9 mouse cellular contexts compared by ENCODE assay signal in genomic region chr7:123031211-123031743, GRCm38 (mm10).
A peak's percentile ranks its signal among the peaks of the same experiment; 100 is the strongest.
DNase-seq lines count a peak whose midpoint lies in the region; ATAC-seq lines count a peak whose summit lies in the region.
"Had no signal": no experiment of that assay in that cellular context is flagged by ENCODE, and none has a peak within 500 bp of the region (broad histone marks: within the 10 kb centered on the region; RNA-seq: fewer than 3 reads in every experiment).

No protein-coding gene starts in this region.

- H3K4me2 ChIP-seq in forebrain, embryonic 14.5 days (ENCODE audit: low read length): peak overlapping the region; percentile 79
- H3K4me2 ChIP-seq in kidney, embryonic 16.5 days (replicated peaks; ENCODE audit: low read depth, low read length): peak overlapping the region; percentile 80
- H3K4me2 ChIP-seq in liver, embryonic 15.5 days: peak overlapping the region; percentile 53
- H3K4me2 ChIP-seq in stomach, embryonic 14.5 days (replicated peaks; ENCODE audit: low read depth, low read length): peak overlapping the region; percentile 52

- DNase-seq in adrenal gland, postnatal 14 days: peak; percentile 21
- DNase-seq in adrenal gland, adult 18-20 months (ENCODE audit: low spot score in 2 of 2): no peak
- DNase-seq in cerebellum, adult 11 months: peak; percentile 20
- DNase-seq in forebrain, embryonic 14.5 days (ENCODE audit: low spot score): peak; percentile 56
- no peak for DNase-seq in thymus, postnatal 14 days

- H3K4me3 ChIP-seq in forebrain, embryonic 14.5 days (ENCODE audit: low read depth, low read length): peak overlapping the region; percentile 37
- peak overlapping the region; percentile 51 for H3K4me3 ChIP-seq in kidney, embryonic 16.5 days (ENCODE audit: low read length)
- H3K4me3 ChIP-seq in liver, embryonic 15.5 days (replicated peaks): no peak overlapping the region
- H3K4me3 ChIP-seq in stomach, embryonic 14.5 days (ENCODE audit: low read depth, low read length): peak overlapping the region; percentile 25
- H3K4me3 ChIP-seq: erythroblast, embryonic 14.5 days had no signal

- H3K27me3 ChIP-seq in forebrain, embryonic 14.5 days (replicated peaks; ENCODE audit: control insufficient read depth, insufficient read depth, low read length): no peaks in the 10 kb centered on the region
- no peaks in the 10 kb centered on the region for H3K27me3 ChIP-seq in kidney, embryonic 16.5 days (ENCODE audit: insufficient read depth, low read length)
- peaks cover 17% of the 10 kb centered on the region for H3K27me3 ChIP-seq in liver, embryonic 15.5 days
- H3K27me3 ChIP-seq in stomach, embryonic 14.5 days (ENCODE audit: control insufficient read depth, insufficient read depth, low read length): no peaks in the 10 kb centered on the region

- H3K36me3 ChIP-seq in forebrain, embryonic 14.5 days (ENCODE audit: control insufficient read depth, insufficient read depth, low read length): no peaks in the 10 kb centered on the region
- no peaks in the 10 kb centered on the region for H3K36me3 ChIP-seq in kidney, embryonic 16.5 days (ENCODE audit: insufficient read depth, low read length)
- no peaks in the 10 kb centered on the region for H3K36me3 ChIP-seq in liver, embryonic 15.5 days (replicated peaks)
- no peaks in the 10 kb centered on the region for H3K36me3 ChIP-seq in stomach, embryonic 14.5 days (ENCODE audit: control insufficient read depth, insufficient read depth, low read length)

- H3K9me3 ChIP-seq in forebrain, embryonic 14.5 days (replicated peaks; ENCODE audit: control insufficient read depth, low read length): no peaks in the 10 kb centered on the region
- H3K9me3 ChIP-seq in kidney, embryonic 16.5 days (ENCODE audit: low read length): no peaks in the 10 kb centered on the region
- H3K9me3 ChIP-seq in liver, embryonic 15.5 days (replicated peaks): no peaks in the 10 kb centered on the region
- H3K9me3 ChIP-seq in stomach, embryonic 14.5 days (ENCODE audit: control insufficient read depth, low read depth, low read length): no peaks in the 10 kb centered on the region

- peaks cover 15% of the 10 kb centered on the region for H3K4me1 ChIP-seq in forebrain, embryonic 14.5 days (ENCODE audit: control insufficient read depth, insufficient read depth, low read length)
- H3K4me1 ChIP-seq in kidney, embryonic 16.5 days (ENCODE audit: insufficient read depth, low read length): peaks cover 16% of the 10 kb centered on the region
- H3K4me1 ChIP-seq in liver, embryonic 15.5 days (replicated peaks): no peaks in the 10 kb centered on the region
- H3K4me1 ChIP-seq in stomach, embryonic 14.5 days (ENCODE audit: control insufficient read depth, insufficient read depth, low read length): peaks cover 6% of the 10 kb centered on the region; the same call in 1 of the 2 replicates

- ATAC-seq in forebrain, embryonic 14.5 days: peak; percentile 84
- peak; percentile 47 for ATAC-seq in kidney, embryonic 16.5 days (ENCODE audit: low FRiP score, low TSS enrichment)
- ATAC-seq in liver, embryonic 15.5 days (ENCODE audit: insufficient read depth): no peak
- ATAC-seq in stomach, embryonic 14.5 days (ENCODE audit: insufficient number of reproducible peaks, insufficient read depth, low FRiP score, low read depth): peak; percentile 63

- peak overlapping the region; percentile 66 for H3K9ac ChIP-seq in forebrain, embryonic 14.5 days (ENCODE audit: low read length)
- H3K9ac ChIP-seq in kidney, embryonic 16.5 days (replicated peaks; ENCODE audit: low read length): peak overlapping the region; percentile 62
- no peak overlapping the region for H3K9ac ChIP-seq in liver, embryonic 15.5 days
- 0 out of 2 replicates have a peak overlapping the region, but pooled peaks have one; percentile 1 for H3K9ac ChIP-seq in stomach, embryonic 14.5 days (replicated peaks; ENCODE audit: low read depth, low read length)

- H3K27ac ChIP-seq in forebrain, embryonic 14.5 days (ENCODE audit: low read depth, low read length): peak overlapping the region; percentile 90
- no peak overlapping the region for H3K27ac ChIP-seq in kidney, embryonic 16.5 days (ENCODE audit: low read length)
- H3K27ac ChIP-seq in liver, embryonic 15.5 days (replicated peaks): no peak overlapping the region
- H3K27ac ChIP-seq in stomach, embryonic 14.5 days (ENCODE audit: low read length): no peak overlapping the region

- WGBS in forebrain, embryonic 14.5 days: 0% methylated on average over 12 of the region's 12 CpGs
- WGBS in kidney, embryonic 16.5 days: 4% methylated on average over 12 of the region's 12 CpGs
- WGBS in liver, embryonic 15.5 days (ENCODE audit: insufficient replicate concordance): 13% methylated on average over 12 of the region's 12 CpGs
- 5% methylated on average over 12 of the region's 12 CpGs for WGBS in stomach, embryonic 14.5 days

Comparison
In these comparisons a context has a peak if more than half of its experiments do, and no peak if none do; other contexts are left out.
1. DNase-seq: peak in adrenal gland, postnatal 14 days (single experiment), cerebellum, adult 11 months (single experiment) and forebrain, embryonic 14.5 days (single experiment); none in adrenal gland, adult 18-20 months (0 of 2) and thymus, postnatal 14 days (single experiment).
2. Peak in every context shown above with its lines, with median percentiles within 50 percentile points of each other: H3K4me2 ChIP-seq.